Mouse (Mus musculus) skeletal muscle tissue, adult 2 months (tissue): ENCODE results near the gene Ifi202b.
"Not testable (repeated sequence)": the region's sequence is repeated elsewhere in the genome, so short reads cannot be mapped to it uniquely, and the experiment has no call there.

Experiments used
- DNase-seq: peaks from one replicate; pipeline ENCODE4 v3.0.0-alpha.2; 2012; ENCODE audit warnings: low read depth, low spot score

The Ifi202b gene

GRCm38 (mm10) chr1:173982694-173983305 is at the start of gene Ifi202b:
Ifi202b (minus strand) TSS chr1:173982744.
- not testable (repeated sequence) for DNase-seq

GRCm38 (mm10) chr1:174031698-174032097 is 49.2 kb upstream of the Ifi202b start, which contains the start of gene Ifi205:
Ifi205 (minus strand) TSS chr1:174031810.
- DNase-seq: peak; percentile 73

GRCm38 (mm10) chr1:174007050-174007449 is 24.5 kb upstream of the Ifi202b start:
- DNase-seq: not testable (repeated sequence)

GRCm38 (mm10) chr1:174004352-174005109 is 22.0 kb upstream of the Ifi202b start:
- DNase-seq: not testable (repeated sequence)

GRCm38 (mm10) chr1:173995003-173995402 is 12.5 kb upstream of the Ifi202b start:
- DNase-seq: no peak

- not testable (repeated sequence) for DNase-seq
Measured at GRCm38 (mm10) chr1:173981038-173981437, 1.5 kb downstream of the Ifi202b start.

GRCm38 (mm10) chr1:173977622-173978021 is 4.9 kb downstream of the Ifi202b start:
- no peak for DNase-seq

GRCm38 (mm10) chr1:173973111-173973510 is 9.4 kb downstream of the Ifi202b start:
- DNase-seq: peak; percentile 24

GRCm38 (mm10) chr1:173961491-173961890 is 21.1 kb downstream of the Ifi202b start:
- not testable (repeated sequence) for DNase-seq

GRCm38 (mm10) chr1:173959998-173960397 is 22.5 kb downstream of the Ifi202b start:
- not testable (repeated sequence) for DNase-seq

- not testable (repeated sequence) for DNase-seq
Measured at GRCm38 (mm10) chr1:173955839-173956527, 26.6 kb downstream of the Ifi202b start.

GRCm38 (mm10) chr1:173955071-173955796 is 27.3 kb downstream of the Ifi202b start:
- DNase-seq: no peak

GRCm38 (mm10) chr1:173953563-173953962 is 29.0 kb downstream of the Ifi202b start:
- DNase-seq: no peak

GRCm38 (mm10) chr1:173949044-173949443 is 33.5 kb downstream of the Ifi202b start:
- DNase-seq: not testable (repeated sequence)

GRCm38 (mm10) chr1:173942780-173943066 is 39.8 kb downstream of the Ifi202b start:
- not testable (repeated sequence) for DNase-seq

- peak; percentile 2 for DNase-seq
Measured at GRCm38 (mm10) chr1:173941924-173942779, 40.4 kb downstream of the Ifi202b start, which contains the start of the genes Mndal and Ifi203. Mndal (minus strand) TSS chr1:173942491. Ifi203 (minus strand) TSS chr1:173942672.

GRCm38 (mm10) chr1:173941522-173941921 is 41.0 kb downstream of the Ifi202b start:
- DNase-seq: not testable (repeated sequence)

- not testable (repeated sequence) for DNase-seq
Measured at GRCm38 (mm10) chr1:173919279-173919678, 63.3 kb downstream of the Ifi202b start.

GRCm38 (mm10) chr1:173914559-173914958 is 68.0 kb downstream of the Ifi202b start:
- DNase-seq: no peak

GRCm38 (mm10) chr1:173913256-173913791 is 69.2 kb downstream of the Ifi202b start:
- DNase-seq: not testable (repeated sequence)
